Mouse (Mus musculus) thymus, postnatal 36 days (tissue): ENCODE data around the gene Arpc5.

Source experiments
- DNase-seq, 2 experiments: peaks; one replicate each; pipeline ENCODE4 v3.0.0; 2022; ENCODE audit warnings: mixed read lengths in 2 of 2

Gene Arpc5

DNA sequence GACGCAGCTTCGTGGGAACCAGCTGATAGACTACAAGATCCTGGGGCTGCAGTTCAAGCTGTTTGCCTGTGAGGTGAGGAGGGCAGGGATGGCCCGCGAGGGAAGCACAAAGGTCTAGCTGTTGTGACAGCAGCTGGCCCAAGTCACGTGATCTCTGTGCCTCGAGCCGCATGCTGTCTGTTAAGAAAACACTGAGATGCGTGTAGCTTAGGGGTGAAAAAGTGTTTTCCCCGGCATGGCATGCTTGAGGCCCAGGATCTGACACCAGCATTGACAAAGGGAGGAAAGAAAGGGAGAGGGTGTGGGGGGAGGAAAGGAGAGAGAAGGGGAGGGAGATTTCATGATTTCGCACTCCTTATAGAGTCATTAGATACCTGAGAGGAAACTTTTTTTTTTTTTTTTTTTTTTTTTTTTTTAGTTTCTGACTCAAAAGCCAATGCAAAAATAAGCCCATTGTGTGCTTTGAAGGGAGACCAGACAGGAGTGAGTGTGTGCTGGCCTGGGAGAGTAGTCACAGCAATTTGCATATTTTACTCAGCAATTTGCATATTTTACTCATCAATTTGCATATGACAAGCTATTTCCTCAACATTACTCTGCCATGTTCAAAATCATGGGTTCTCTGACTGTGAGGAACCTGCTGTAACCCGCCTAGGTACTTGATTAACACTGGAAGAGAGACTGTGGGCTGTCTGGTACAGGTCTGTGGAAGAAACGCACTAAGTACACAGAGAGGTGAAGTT, 50.9 kb downstream of the Arpc5 start:
- DNase-seq, result no peak

GRCm38 (mm10) chr1:152817794-152818193, 51.5 kb downstream of the Arpc5 start:
- no peak for DNase-seq

GRCm38 (mm10) chr1:152819558-152819957, 53.2 kb downstream of the Arpc5 start:
- no peak for DNase-seq

GRCm38 (mm10) chr1:152820911-152821695, 54.8 kb downstream of the Arpc5 start:
- no peak for DNase-seq

- DNase-seq, result no peak
Observed at GRCm38 (mm10) chr1:152821746-152822145, 55.4 kb downstream of the Arpc5 start.

- no peak for DNase-seq
Observed at GRCm38 (mm10) chr1:152824206-152824605, 57.9 kb downstream of the Arpc5 start.
